Mouse (Mus musculus): ENCODE results near the gene Tbc1d17. TPM values are rescaled to one million over a fixed set of nuclear protein-coding genes. Genes with fewer than 3 reads are reported as not detected.

Tbc1d17 gene
- polyA plus RNA-seq, 1 experiment from 2014 or later = 61.2 TPM

DNA sequence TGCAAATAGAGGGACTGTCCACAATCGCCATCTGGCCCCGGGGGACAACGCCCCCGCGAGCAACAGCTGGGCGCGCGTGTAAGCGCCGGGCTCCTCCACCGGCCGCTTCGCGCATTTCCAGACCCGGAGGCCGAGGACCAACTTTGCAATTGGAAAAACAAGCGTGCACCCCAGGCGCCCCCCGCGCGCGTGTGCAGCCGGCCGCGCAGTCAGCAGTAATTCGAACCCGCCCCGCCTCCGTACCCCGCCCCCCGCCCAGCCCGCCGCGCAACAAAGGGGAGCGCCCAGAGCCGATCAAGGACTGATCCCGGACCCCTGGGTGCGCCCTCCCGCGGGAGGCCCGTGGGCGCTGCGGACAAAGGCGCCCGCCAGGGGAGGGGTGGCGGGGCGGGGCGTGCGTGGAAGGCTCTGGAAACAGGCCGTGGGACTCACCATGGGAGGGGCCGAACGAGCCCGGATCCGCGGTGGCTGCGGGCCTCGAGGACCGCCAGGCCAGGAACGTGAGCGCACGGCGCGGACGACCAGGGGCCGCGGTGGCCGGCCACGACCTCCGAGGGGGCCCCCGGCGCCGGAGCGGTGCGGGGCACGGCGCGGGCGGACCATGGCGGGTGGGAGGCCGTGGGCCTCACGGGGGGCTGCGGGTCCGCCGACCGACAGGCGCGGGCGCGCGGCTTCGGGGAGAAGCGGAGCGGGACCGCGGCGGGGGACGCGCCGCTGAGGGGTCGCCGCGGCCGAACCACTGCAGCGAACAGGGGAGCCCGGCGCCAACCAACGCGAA, 20.2 kb upstream of the Tbc1d17 start:
- H3K4me2 ChIP-seq = peak overlapping the region; percentile 90
- peaks cover 68% of the 10 kb centered on the region for H3K4me1 ChIP-seq (replicated peaks)
- peak overlapping the region; percentile 99 for H3K9ac ChIP-seq
- no peaks in the 10 kb centered on the region for H3K27me3 ChIP-seq (replicated peaks)
- WGBS = under 1% methylated on average over 98 of the region's 108 CpGs
- peak overlapping the region; percentile 91 for H3K4me3 ChIP-seq
- ATAC-seq (ENCODE audit: insufficient number of reproducible peaks, low FRiP score) = peak; percentile 58
- H3K36me3 ChIP-seq = peaks cover 15% of the 10 kb centered on the region
- peak overlapping the region; percentile 100 for H3K27ac ChIP-seq (ENCODE audit: poor library complexity, severe bottlenecking)
- H3K9me3 ChIP-seq (replicated peaks) = no peaks in the 10 kb centered on the region

DNA sequence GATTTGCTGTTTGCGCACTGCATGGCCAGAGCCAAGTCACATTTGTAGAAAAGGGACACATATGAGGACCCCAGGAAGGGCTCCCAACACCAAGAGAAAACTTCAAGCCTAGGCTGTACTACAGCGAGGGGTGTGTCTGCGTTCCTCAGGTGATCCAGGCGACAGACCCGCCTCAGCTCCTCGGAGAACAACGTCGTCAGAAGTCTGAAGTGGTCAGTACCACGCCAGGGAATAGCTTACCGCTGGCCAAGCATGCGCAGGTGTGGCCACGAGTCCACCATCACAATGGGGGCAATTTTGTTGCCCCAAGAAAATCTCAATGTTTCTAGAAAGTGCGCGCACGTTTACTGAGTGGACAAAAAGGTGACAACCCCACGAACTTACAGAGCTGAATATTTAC, 19.6 kb upstream of the Tbc1d17 start:
- H3K4me2 ChIP-seq = peak overlapping the region; percentile 90
- 6% methylated on average over 16 of the region's 16 CpGs for WGBS
- no peak for ATAC-seq (ENCODE audit: insufficient number of reproducible peaks, low FRiP score)
- peak overlapping the region; percentile 100 for H3K27ac ChIP-seq (ENCODE audit: poor library complexity, severe bottlenecking)
- peaks cover 71% of the 10 kb centered on the region for H3K4me1 ChIP-seq (replicated peaks)
- peaks cover 22% of the 10 kb centered on the region for H3K36me3 ChIP-seq
- H3K4me3 ChIP-seq = peak overlapping the region; percentile 91
- H3K9ac ChIP-seq = peak overlapping the region; percentile 99
- H3K9me3 ChIP-seq (replicated peaks) = no peaks in the 10 kb centered on the region
- no peaks in the 10 kb centered on the region for H3K27me3 ChIP-seq (replicated peaks)

DNA sequence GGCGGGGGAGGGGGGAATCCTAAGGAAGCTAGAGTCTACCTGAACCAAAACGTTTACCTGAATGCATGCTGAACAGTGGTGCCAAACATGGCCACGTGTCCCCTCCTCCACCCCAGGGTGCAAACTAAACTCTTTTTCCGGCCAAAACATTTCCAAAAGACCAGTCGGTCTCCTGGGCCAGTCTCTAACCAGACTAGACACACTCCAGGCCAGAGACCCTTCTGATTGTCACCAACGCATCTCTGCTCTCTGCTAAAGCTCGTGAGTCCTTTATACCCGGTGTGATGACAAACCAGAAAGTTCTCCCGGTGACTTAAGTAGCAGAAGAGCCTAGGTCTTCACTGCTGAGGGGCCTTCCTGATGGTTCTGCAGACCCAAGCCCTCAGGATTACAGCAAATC, 18.9 kb upstream of the Tbc1d17 start:
- H3K36me3 ChIP-seq = peaks cover 29% of the 10 kb centered on the region
- H3K4me3 ChIP-seq = peak overlapping the region; percentile 91
- H3K9ac ChIP-seq = peak overlapping the region; percentile 99
- H3K27me3 ChIP-seq (replicated peaks) = no peaks in the 10 kb centered on the region
- WGBS = 54% methylated on average over 9 of the region's 9 CpGs
- ATAC-seq (ENCODE audit: insufficient number of reproducible peaks, low FRiP score) = no peak
- H3K4me1 ChIP-seq (replicated peaks) = peaks cover 65% of the 10 kb centered on the region
- H3K27ac ChIP-seq (ENCODE audit: poor library complexity, severe bottlenecking) = peak overlapping the region; percentile 65; the same call in 1 of the 2 replicates
- peak overlapping the region; percentile 90 for H3K4me2 ChIP-seq
- H3K9me3 ChIP-seq (replicated peaks) = no peaks in the 10 kb centered on the region

DNA sequence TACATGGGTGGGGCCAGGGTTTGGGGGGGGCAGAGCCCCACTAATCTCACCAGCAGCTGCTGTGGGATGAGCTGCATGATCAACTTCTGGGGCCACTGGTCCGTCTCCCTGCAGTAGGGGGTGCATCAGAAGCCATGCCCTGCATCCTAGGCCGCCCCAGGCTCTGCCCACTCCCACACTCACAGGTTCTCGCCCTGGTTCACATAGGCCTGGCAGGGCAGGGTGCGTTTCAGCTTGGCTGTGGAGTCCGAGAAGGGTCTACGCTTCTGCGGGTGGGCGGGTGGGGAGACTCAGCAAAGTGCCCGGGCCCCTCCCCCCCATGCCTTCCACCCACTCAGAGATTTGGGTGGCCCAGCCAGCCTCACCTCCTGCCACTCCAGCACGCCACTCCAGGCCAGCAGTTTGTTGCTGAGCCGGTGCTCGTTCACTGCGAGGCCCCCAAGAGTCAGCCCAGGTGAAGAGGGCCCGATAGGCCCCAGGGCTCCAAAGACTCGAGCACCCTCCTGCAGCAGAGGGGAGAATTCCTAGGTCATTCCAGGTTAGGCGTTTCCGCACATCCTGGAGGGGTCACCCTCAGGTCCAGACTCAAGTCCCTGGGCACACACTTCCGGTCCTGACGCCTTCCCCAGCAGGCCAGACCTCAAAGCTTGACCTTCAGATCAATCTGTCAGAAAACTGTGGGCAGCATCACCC, 18.3 kb upstream of the Tbc1d17 start:
- peak overlapping the region; percentile 65 for H3K27ac ChIP-seq (ENCODE audit: poor library complexity, severe bottlenecking)
- peaks cover 62% of the 10 kb centered on the region for H3K4me1 ChIP-seq (replicated peaks)
- no peaks in the 10 kb centered on the region for H3K9me3 ChIP-seq (replicated peaks)
- peaks cover 35% of the 10 kb centered on the region for H3K36me3 ChIP-seq
- no peaks in the 10 kb centered on the region for H3K27me3 ChIP-seq (replicated peaks)
- H3K4me2 ChIP-seq = peak overlapping the region; percentile 90
- peak overlapping the region; percentile 91 for H3K4me3 ChIP-seq
- no peak for ATAC-seq (ENCODE audit: insufficient number of reproducible peaks, low FRiP score)
- WGBS = 70% methylated on average over 19 of the region's 19 CpGs
- peak overlapping the region; percentile 99 for H3K9ac ChIP-seq

DNA sequence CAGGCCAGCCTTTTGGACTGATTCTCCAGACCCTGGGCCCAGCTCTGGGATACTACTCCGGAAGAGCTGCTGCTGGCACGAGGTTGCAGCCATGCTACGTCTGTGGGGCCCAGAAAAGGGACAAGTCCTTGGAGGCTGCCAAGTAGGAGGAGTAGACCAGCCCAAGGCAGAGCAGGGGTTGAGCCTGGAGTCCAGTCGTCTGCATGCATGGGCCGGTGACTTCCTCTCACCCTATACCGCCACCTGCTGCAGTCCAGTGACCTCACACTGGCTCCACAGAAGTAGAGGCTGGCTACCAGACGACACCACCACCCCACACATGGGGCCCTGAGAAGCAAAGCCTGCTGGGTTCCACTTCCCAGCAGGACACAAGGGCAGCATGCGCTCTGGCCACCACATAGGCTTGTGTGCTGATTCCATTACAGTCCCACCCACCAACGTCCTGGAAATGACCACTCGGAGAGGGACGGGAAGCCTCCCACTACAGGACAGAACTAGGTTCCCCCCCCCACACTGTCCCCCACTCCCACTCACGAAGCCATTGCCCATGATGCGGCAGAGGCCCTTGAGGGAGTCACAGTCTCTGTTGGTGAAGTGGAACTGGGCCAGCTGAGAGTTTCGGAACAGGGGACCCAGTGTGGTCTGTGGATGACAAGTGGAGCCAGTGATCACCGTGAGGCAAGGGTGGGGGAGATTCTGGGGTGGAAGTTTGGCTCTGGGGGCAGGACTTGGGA, 17.6 kb upstream of the Tbc1d17 start:
- 0 out of 2 replicates have a peak, but pooled peaks have one; percentile 5 for ATAC-seq (ENCODE audit: insufficient number of reproducible peaks, low FRiP score)
- WGBS = 47% methylated on average over 15 of the region's 15 CpGs
- peaks cover 63% of the 10 kb centered on the region for H3K4me1 ChIP-seq (replicated peaks)
- H3K4me3 ChIP-seq = peak overlapping the region; percentile 91
- no peaks in the 10 kb centered on the region for H3K9me3 ChIP-seq (replicated peaks)
- H3K4me2 ChIP-seq = peak overlapping the region; percentile 90
- peak overlapping the region; percentile 65 for H3K27ac ChIP-seq (ENCODE audit: poor library complexity, severe bottlenecking)
- no peaks in the 10 kb centered on the region for H3K27me3 ChIP-seq (replicated peaks)
- H3K36me3 ChIP-seq = peaks cover 42% of the 10 kb centered on the region
- H3K9ac ChIP-seq = peak overlapping the region; percentile 99

DNA sequence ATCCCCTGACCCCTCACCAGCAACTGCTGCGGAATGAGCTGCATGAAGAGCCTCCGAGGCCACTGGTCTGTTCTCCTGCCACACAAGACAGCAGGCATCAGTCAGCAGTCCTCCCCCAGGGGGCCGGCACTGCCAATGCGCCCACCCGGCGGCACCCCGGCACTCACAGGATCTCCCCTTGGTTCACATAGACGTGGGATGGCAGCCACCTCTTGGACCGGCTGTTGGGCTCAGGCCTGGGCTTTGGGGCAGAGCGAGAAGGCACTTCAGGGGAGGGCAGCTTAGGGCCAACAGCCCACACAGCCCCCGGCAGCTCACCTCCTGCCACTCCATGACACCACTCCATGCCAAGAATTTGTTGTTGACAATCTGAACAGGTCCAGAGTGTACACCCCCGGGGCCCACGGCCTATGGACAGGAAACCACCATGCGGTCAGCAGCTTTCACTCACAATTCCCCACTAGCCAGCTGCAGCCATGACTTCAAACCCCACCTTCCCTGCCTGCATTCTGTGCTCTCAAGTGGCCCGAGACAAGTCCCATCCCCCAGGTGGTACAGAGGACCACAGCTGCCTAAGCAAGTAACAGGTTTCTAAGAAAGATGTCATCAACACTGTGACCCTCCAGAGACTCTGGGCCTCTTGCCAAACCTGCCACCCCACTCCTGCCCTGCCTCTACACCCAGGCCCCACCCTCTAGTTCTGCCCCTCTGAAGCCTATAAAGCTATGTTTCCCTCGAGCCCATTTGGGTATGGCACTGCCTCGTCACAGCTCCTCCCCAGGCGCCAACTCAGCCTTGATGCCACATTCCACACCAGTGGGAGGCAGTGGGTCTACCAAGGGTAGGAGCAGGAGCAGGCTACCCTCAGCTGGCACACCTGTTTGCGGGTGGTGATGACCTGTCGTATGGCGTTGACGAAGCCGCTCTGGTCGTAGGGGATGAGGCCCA, 16.0 kb upstream of the Tbc1d17 start:
- Histone ChIP-seq H3K9me3 (replicated peaks) (no peaks in the 10 kb centered on the region), H3K36me3 (peaks cover 50% of the 10 kb centered on the region), H3K27ac (ENCODE audit: poor library complexity, severe bottlenecking) (peak overlapping the region; percentile 65), H3K9ac (peak overlapping the region; percentile 53), H3K4me2 (peak overlapping the region; percentile 90), H3K27me3 (replicated peaks) (no peaks in the 10 kb centered on the region), H3K4me3 (no peak overlapping the region), H3K4me1 (replicated peaks) (peaks cover 60% of the 10 kb centered on the region)
- WGBS = 73% methylated on average over 24 of the region's 24 CpGs
- ATAC-seq (ENCODE audit: insufficient number of reproducible peaks, low FRiP score) = no peak

DNA sequence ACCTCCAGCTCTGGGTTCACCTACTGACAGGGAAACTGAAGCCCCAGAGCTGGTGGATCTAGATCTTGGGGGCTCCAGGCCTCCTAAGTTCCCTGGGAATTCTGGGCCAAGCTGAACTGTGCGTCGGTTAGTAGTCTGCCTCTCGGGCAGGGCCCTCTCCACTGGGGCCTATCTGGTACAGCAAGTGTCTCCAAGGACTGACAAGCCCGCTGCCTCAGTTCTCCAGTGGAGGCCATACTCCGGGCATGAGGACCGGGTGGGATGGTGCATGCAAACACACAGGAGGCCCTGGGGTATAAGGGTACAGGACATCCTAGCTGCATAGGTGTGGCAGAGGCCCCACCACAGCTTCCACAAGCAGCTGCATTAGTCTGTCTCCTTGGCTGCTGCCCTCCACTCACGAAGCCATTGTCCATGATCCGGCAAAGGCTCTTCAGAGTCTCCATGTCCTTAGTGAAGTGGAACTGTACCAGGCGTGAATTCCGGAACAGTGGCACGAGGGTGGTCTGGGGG, 15.2 kb upstream of the Tbc1d17 start:
- Histone ChIP-seq H3K9me3 (replicated peaks) (no peaks in the 10 kb centered on the region), H3K4me2 (no peak overlapping the region), H3K4me1 (replicated peaks) (peaks cover 60% of the 10 kb centered on the region), H3K27ac (ENCODE audit: poor library complexity, severe bottlenecking) (peak overlapping the region; percentile 58; the same call in 1 of the 2 replicates), H3K4me3 (no peak overlapping the region), H3K9ac (0 out of 2 replicates have a peak overlapping the region, but pooled peaks have one; percentile 24), H3K36me3 (peaks cover 52% of the 10 kb centered on the region), H3K27me3 (replicated peaks) (no peaks in the 10 kb centered on the region)
- ATAC-seq (ENCODE audit: insufficient number of reproducible peaks, low FRiP score) = no peak
- WGBS = 85% methylated on average over 11 of the region's 11 CpGs

DNA sequence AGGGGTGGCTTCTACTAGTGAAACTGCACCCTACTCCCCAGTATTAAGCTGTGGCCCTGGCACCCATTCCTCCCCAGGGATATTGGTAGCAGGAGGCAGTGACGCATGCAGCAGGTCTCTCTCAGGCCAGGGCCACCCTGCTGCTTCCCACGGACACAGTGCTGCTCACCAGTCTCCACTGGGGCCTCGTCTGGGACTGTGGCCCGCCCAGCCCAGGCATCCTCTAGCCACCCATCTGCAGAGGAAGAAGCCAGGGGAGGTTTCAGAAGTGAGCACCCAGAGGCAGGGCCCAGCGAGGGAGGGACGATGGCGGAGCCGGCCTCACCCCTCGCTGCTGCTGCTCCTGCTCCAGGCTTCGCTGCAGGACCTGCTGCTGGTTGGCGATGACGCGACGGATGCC, 14.3 kb upstream of the Tbc1d17 start:
- Histone ChIP-seq H3K4me3 (no peak overlapping the region), H3K9me3 (replicated peaks) (no peaks in the 10 kb centered on the region), H3K36me3 (peaks cover 52% of the 10 kb centered on the region), H3K27me3 (replicated peaks) (no peaks in the 10 kb centered on the region), H3K4me2 (no peak overlapping the region), H3K4me1 (replicated peaks) (peaks cover 62% of the 10 kb centered on the region), H3K9ac (0 out of 2 replicates have a peak overlapping the region, but pooled peaks have one; percentile 24), H3K27ac (ENCODE audit: poor library complexity, severe bottlenecking) (no peak overlapping the region)
- 87% methylated on average over 14 of the region's 14 CpGs for WGBS
- no peak for ATAC-seq (ENCODE audit: insufficient number of reproducible peaks, low FRiP score)

DNA sequence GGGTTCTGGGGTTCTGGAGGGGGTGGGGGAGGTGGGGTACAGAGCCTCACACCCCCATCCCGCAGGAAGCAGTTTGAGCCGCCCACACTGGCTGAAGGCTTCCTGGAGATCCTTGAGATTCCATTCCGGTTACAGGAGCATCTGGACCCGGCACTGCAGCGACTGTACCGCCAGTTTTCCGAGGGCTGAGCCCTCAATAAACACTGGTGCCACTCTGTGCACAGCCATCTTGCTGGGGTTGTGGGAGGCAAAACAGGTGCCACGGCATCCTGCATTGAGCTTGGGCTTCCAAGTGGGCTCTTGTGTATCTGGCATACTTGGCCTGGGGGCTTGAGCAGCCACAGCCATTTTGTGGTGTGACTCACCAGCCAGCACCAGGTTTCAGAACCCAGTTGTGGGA, 13.6 kb upstream of the Tbc1d17 start:
- H3K27ac ChIP-seq (ENCODE audit: poor library complexity, severe bottlenecking) = no peak overlapping the region
- no peak overlapping the region for H3K4me3 ChIP-seq
- no peak overlapping the region for H3K9ac ChIP-seq
- H3K4me2 ChIP-seq = no peak overlapping the region
- H3K9me3 ChIP-seq (replicated peaks) = no peaks in the 10 kb centered on the region
- H3K27me3 ChIP-seq (replicated peaks) = no peaks in the 10 kb centered on the region
- peaks cover 52% of the 10 kb centered on the region for H3K36me3 ChIP-seq
- H3K4me1 ChIP-seq (replicated peaks) = peaks cover 62% of the 10 kb centered on the region
- no peak for ATAC-seq (ENCODE audit: insufficient number of reproducible peaks, low FRiP score)
- 81% methylated on average over 8 of the region's 8 CpGs for WGBS

DNA sequence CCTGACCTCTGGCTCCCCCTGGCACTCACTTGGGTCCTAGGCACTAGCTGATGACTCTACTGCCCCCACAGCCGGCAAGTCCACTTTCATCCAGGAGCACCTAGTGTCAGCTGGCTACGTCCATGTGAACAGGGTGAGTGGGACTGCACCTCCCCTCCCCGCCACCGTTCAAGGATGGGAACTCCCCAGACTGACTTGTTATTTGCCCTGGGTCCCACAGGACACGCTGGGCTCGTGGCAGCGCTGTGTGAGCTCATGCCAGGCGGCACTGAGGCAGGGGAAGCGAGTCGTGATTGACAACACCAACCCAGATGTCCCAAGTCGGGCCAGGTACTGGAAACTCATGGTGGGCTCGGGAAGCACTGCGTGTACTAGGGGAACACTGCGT, 12.5 kb upstream of the Tbc1d17 start:
- H3K36me3 ChIP-seq = peaks cover 52% of the 10 kb centered on the region
- ATAC-seq (ENCODE audit: insufficient number of reproducible peaks, low FRiP score) = no peak
- no peaks in the 10 kb centered on the region for H3K9me3 ChIP-seq (replicated peaks)
- no peak overlapping the region for H3K4me3 ChIP-seq
- H3K9ac ChIP-seq = no peak overlapping the region
- no peak overlapping the region for H3K27ac ChIP-seq (ENCODE audit: poor library complexity, severe bottlenecking)
- peaks cover 54% of the 10 kb centered on the region for H3K4me1 ChIP-seq (replicated peaks)
- no peaks in the 10 kb centered on the region for H3K27me3 ChIP-seq (replicated peaks)
- H3K4me2 ChIP-seq = no peak overlapping the region
- WGBS = 84% methylated on average over 14 of the region's 14 CpGs
